Mouse (Mus musculus): ENCODE measurements around the gene Pigr. TPM values are rescaled to one million over a fixed set of nuclear protein-coding genes. Genes with fewer than 3 reads are reported as not detected.

Pigr gene
- total RNA-seq, 4 experiments from 2014 or later, result not detected

DNA sequence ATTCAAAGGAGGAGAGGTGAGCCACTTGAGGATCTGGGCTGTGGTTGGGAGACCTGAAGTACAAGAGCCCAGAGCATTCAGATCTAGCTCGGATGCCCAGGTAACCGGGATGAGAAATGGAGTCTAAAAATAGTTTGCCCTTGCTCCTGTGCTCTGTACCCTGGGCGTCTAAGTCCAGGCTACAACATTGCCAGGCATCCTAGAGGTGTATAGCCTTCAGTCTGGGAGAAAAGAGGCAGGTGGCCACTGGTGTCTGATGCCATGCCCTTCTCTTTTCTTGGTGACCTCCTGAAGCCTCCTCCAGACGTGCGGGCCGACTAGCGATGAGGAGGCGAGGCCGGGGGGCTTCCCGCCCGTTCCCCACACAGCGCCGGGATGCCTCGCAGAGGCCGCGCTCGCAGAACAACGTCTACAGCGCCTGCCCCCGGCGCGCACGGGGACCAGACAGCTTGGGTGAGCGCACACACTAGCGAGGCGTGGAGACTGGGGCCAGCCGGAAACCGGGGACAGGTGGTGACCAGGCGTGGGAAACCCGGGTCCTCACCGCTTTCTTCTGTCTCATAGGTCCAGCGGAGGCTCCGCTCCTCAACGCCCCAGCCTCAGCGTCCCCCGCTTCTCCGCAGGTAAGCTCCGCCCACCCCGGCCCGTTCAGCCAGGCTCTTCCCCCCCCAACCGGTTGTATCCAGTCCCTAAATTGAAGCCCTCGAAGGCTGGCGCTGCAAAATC is 51.6 kb downstream of the Pigr start:
- DNase-seq (ENCODE audit: low spot score in 2 of 2), result peak in 1 of 2 experiments; percentile 5

DNA sequence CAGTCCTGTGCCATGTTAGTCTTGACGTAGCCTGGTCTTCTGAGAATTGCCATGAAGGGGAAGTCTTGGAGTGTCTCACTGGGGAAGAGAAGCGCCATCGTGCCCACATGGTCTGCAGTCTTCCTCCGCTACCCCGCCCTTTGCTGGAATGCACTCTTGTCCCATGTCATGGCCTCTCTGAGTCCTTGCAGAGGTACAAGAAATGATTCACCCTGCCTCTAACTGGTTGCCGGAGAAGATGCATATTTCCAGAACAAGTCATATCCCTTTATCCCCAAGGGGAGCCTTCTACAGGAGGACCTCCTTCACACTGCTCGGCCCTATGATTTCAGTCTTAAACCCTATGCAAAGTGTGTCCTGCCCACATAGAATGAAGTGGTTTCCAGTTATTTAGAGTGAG is 53.4 kb downstream of the Pigr start:
- no peak for DNase-seq (ENCODE audit: low spot score in 2 of 2)

DNA sequence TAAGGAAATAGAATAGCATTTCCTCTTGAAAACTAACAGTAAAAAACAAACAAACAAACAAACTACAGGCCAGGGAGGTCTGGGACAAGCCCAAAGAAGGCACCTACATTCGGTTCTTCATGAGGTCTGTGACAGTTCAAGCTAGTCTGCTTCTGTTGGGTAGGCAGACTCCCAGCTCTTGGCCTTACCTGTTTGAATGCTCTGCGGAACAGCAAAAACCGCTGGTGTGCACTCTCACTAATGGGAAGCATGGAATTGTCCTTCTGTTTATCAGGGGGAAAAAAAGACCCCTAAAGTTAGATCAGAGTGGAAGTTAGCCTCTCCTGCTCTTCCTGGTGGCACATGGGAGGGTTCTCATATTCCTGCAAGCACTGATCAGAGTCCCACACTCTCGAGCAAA is 56.7 kb downstream of the Pigr start:
- DNase-seq (ENCODE audit: low spot score in 2 of 2), result no peak

DNA sequence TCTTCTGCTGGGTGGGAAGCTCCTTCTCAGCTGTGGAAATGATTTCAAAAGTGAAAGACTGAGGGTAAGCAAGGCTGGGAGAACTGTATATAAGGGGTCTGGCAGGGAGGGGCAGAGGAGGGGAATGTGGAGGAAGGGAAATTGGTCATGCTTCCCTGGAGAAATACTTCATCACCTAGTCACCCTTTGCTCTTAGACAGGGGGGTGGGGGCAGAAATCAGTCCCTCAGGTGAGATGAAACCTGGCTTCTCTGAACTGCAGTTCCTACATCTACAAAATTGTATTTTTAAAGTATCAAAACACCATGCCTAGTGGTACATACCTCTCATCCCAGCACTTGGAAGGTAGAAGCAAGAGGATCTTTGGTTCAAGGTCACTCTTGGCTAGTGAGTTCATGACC is 60.9 kb downstream of the Pigr start, which contains the start of gene Il24:
TSS of gene Il24 (minus strand) at position 101 of the 400 bp plus-strand sequence.
- DNase-seq (ENCODE audit: low spot score in 2 of 2), result no peak

DNA sequence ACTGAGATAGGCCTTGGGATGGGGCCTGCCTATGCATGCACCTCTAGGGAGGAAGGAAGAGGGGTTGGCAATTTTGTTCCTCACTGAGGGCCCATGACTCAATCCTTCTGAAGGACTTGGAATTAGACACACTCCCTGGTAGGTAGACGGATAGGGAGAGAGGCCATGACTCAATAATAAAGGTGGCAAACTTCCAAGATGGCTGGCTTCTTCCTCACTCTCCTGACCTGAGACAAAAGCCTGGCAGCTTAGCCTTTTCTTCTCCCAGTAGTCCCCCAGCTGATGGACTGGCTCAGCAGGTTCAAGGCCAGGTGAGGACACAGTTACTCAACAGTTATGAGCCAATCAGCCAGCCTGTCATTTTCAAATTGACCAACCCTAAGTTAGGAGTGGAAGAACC is 66.0 kb downstream of the Pigr start:
- DNase-seq (ENCODE audit: low spot score in 2 of 2), result no peak

DNA sequence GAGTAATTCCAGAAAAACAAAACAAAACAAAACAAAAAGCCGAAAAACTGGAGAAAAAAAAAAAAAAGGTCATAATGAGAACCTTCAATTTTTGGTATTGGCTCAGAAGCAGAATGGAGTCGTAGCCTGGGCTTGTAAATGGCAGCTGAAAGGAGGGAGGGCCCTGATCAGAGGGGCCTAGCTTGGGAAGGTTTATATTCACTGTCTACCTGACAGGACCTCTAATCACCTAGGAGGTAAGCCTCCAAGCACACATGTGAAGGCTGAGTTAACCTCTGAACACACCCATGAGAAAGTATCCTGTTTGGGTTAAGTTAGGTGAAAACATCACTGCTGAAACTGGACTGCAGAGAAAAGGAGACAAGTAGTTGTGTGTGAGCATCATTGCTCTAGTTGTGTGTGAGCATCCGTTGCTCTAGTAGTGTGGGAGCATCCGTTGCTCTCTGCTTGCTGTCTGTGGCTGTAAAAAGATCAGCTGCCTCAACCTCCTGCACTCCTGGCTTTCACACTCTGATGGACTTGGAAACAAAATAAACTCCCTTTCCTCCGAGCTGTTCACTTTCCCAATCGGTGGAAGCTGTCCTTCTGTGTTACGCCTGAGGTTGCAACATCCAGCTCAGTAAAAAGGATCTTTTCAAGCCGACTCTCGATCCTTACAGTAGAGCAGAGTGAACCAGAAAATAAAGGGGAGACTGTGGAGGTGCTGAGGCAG is 67.0 kb downstream of the Pigr start:
- DNase-seq (ENCODE audit: low spot score in 2 of 2), result no peak

DNA sequence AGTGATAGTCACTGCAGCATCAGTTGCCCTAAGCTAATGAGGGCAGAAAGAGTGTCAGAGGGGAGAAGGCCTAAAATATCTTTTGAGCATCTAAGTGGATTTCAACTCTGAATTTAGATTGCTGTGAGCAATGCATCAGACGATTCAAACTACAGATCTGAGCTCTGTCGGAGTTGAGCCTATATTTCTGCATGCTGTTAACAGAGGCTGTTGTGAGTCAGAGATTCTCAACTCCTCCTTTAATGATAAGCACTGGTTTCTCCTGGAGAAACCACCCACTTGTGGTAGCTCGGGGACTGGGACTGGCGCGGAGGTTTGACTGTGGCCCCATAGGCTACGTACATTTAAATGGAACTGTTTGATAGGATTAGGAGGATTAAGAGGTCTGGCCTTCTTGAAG is 68.0 kb downstream of the Pigr start:
- no peak for DNase-seq (ENCODE audit: low spot score in 2 of 2)

Other genes with a start within 250 kb of the Pigr start
- under 1 TPM in 1 of 4 experiments, not detected in 3; 0.18 TPM for gene Zp3r, start 197.1 kb upstream of the Pigr start, total RNA-seq (2022)
- 1 to 10 TPM in 1 of 4 experiments, under 1 TPM in 3; 0.53 to 1.2 (median 0.86) TPM for gene C4bp, start 165.1 kb upstream of the Pigr start, total RNA-seq (2022)
- gene Gm29427, start 110.9 kb upstream of the Pigr start, total RNA-seq (2022), result under 1 TPM in 1 of 4 experiments, not detected in 3; 0.29 TPM
- 10 to 100 TPM; 15.4 to 19.2 (median 17.2) TPM for gene Yod1, start 109.4 kb upstream of the Pigr start, total RNA-seq (2022)
- gene Pfkfb2, start 97.4 kb upstream of the Pigr start, total RNA-seq (2022), result 10 to 100 TPM; 46.1 to 48.5 (median 48.2) TPM
- gene AA986860, start 94.7 kb upstream of the Pigr start, total RNA-seq (2022), result 1 to 10 TPM; 1.4 to 2.2 (median 1.5) TPM
- gene Fcamr, start 25.8 kb upstream of the Pigr start, total RNA-seq (2022), result not detected
- not detected for gene Fcmr, start 39.0 kb downstream of the Pigr start, total RNA-seq (2022)
- not detected for gene Il24, start 60.8 kb downstream of the Pigr start, total RNA-seq (2022)
- not detected for gene Il20, start 84.8 kb downstream of the Pigr start, total RNA-seq (2022)
- not detected for gene Il19, start 113.4 kb downstream of the Pigr start, total RNA-seq (2022)
- not detected for gene Il10, start 193.2 kb downstream of the Pigr start, total RNA-seq (2022)